Mouse (Mus musculus): ENCODE results near the gene Mcrs1. TPM values are rescaled to one million over a fixed set of nuclear protein-coding genes. Genes with fewer than 3 reads are reported as not detected.

The Mcrs1 gene
- polyA plus RNA-seq, 1 experiment: 99.1 TPM

DNA sequence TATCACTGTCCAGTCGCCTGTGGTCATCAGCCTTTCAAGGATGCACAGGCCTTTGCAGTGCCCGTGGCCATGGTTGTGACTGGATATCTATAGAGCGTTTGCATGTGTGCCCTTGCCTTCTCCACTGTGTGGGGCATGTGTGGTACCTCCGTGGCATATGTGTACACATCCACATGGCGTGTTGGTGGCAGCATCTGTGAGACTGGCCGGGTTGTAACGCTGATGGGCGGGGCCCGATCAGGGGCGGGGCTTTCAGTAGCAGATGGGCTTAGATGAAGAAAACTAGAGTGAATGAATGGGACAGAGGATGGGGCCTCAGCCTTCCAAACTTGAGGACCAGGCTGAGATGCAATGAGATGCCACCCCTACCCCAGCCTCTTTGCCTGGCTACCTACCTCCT, 19.8 kb downstream of the Mcrs1 start:
- Histone ChIP-seq H3K27me3 (ENCODE audit: control insufficient read depth, insufficient read depth, insufficient read length) (peaks cover 92% of the 10 kb centered on the region), H3ac (ENCODE audit: control insufficient read depth, insufficient read length) (no peak overlapping the region), H3K79me2 (ENCODE audit: control insufficient read depth, insufficient read depth) (no peaks in the 10 kb centered on the region), H3K36me3 (ENCODE audit: control insufficient read depth, insufficient read depth) (no peaks in the 10 kb centered on the region), H3K4me2 (ENCODE audit: low read depth) (no peak overlapping the region), H3K4me3 (no peak overlapping the region)
- TF ChIP-seq USF1 (IDR thresholded peaks at IDR 0.05; ENCODE audit: low read depth): no peak
- TF ChIP-seq CEBPB (IDR thresholded peaks at IDR 0.05; ENCODE audit: insufficient read depth, poor library complexity, severe bottlenecking): no peak
- no peak for TF ChIP-seq E2F4 (IDR thresholded peaks at IDR 0.05; ENCODE audit: insufficient read depth)
- no peak for TF ChIP-seq POLR2AphosphoS2 (IDR thresholded peaks at IDR 0.05; ENCODE audit: insufficient read length, low read depth)
- no peak for TF ChIP-seq TCF3 (IDR thresholded peaks at IDR 0.05; ENCODE audit: insufficient read length, low read depth)
- TF ChIP-seq TCF12 (IDR thresholded peaks at IDR 0.05; ENCODE audit: insufficient read depth, poor library complexity, severe bottlenecking): no peak
- no peak for TF ChIP-seq MYOG (IDR thresholded peaks at IDR 0.05; ENCODE audit: control insufficient read depth in 1 of 3, insufficient read depth in 1 of 3, insufficient read length in 2 of 3, low read depth in 2 of 3)

DNA sequence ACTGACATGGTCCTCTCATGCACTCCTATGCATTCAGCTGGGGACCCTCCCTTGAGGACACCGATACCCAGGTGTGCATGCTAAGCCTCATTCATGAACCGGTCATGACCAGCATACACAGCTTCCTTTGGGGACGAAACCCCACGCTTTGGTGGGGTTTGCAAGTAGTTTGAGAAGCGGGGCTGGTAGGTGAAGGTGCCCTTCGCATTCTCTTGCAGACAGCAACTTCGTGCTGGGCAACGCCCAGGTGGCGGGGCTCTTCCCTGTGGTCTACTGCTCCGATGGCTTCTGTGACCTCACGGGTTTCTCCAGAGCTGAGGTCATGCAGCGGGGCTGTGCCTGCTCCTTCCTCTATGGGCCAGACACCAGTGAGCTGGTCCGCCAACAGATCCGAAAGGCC, 25.7 kb downstream of the Mcrs1 start:
- Histone ChIP-seq H3K27me3 (ENCODE audit: control insufficient read depth, insufficient read depth, insufficient read length) (peaks cover 98% of the 10 kb centered on the region), H3K36me3 (ENCODE audit: control insufficient read depth, insufficient read depth) (no peaks in the 10 kb centered on the region), H3ac (ENCODE audit: control insufficient read depth, insufficient read length) (no peak overlapping the region), H3K79me2 (ENCODE audit: control insufficient read depth, insufficient read depth) (no peaks in the 10 kb centered on the region), H3K4me2 (ENCODE audit: low read depth) (no peak overlapping the region), H3K4me3 (no peak overlapping the region)
- TF ChIP-seq USF1 (IDR thresholded peaks at IDR 0.05; ENCODE audit: low read depth) (no peak), SRF (IDR thresholded peaks at IDR 0.05; ENCODE audit: control insufficient read depth, insufficient read length, low read depth) (no peak), MYOD1 (IDR thresholded peaks at IDR 0.05; ENCODE audit: control insufficient read depth in 1 of 3, insufficient read length in 2 of 3, low read depth in 2 of 3) (no peak), POLR2A (IDR thresholded peaks at IDR 0.05; ENCODE audit: insufficient read length, low read depth) (no peak), MAX (IDR thresholded peaks at IDR 0.05; ENCODE audit: low read depth) (no peak), POLR2AphosphoS2 (IDR thresholded peaks at IDR 0.05; ENCODE audit: insufficient read length, low read depth) (no peak), CEBPB (IDR thresholded peaks at IDR 0.05; ENCODE audit: insufficient read depth, poor library complexity, severe bottlenecking) (no peak)

DNA sequence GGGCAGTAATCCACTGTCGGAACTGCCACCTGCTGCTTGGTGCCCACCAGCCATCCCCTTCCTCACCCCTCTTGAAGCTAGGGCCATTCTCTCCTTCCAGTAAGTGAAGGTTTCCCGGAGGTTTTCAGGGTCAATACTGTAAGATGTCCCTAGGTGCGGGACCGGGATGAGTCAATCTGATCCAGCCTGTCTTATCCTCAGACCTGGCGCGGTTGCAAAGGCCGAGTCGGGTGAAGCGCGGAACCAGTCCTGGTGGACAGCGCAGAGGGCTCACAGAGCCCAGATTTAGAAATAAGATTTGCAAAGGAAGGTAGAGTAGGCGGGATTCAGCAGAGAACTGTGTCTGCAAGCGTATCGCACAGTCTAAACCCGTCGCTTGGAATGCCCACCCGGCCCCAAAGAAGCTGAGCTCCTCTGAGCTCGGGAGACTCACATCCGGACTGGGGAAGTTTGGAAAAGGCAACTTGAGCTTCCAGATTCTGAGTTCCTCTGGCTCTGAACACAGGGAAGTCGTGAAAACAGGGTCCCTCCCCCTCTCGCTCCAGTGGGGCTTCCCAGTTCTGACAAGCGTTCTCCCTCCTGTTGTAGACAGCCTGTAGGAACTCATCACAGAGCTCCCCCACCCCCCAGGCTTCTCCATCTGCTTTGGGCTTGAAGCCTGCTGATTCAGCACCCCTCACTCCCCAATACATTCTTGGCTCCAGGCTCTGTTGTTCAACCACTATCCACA, 26.5 kb downstream of the Mcrs1 start:
- Histone ChIP-seq H3K4me2 (ENCODE audit: low read depth) (peak overlapping the region; percentile 100), H3ac (ENCODE audit: control insufficient read depth, insufficient read length) (no peak overlapping the region), H3K4me3 (peak overlapping the region; percentile 32), H3K27me3 (ENCODE audit: control insufficient read depth, insufficient read depth, insufficient read length) (peaks cover 97% of the 10 kb centered on the region), H3K79me2 (ENCODE audit: control insufficient read depth, insufficient read depth) (no peaks in the 10 kb centered on the region), H3K36me3 (ENCODE audit: control insufficient read depth, insufficient read depth) (no peaks in the 10 kb centered on the region)
- TF ChIP-seq MAX (IDR thresholded peaks at IDR 0.05; ENCODE audit: low read depth) (no peak), TCF3 (IDR thresholded peaks at IDR 0.05; ENCODE audit: insufficient read length, low read depth) (no peak), MYOG (IDR thresholded peaks at IDR 0.05; ENCODE audit: control insufficient read depth in 1 of 3, insufficient read depth in 1 of 3, insufficient read length in 2 of 3, low read depth in 2 of 3) (no peak), MYOD1 (IDR thresholded peaks at IDR 0.05; ENCODE audit: control insufficient read depth in 1 of 3, insufficient read length in 2 of 3, low read depth in 2 of 3) (no peak), CEBPB (IDR thresholded peaks at IDR 0.05; ENCODE audit: insufficient read depth, poor library complexity, severe bottlenecking) (no peak), TCF12 (IDR thresholded peaks at IDR 0.05; ENCODE audit: insufficient read depth, poor library complexity, severe bottlenecking) (no peak), SRF (IDR thresholded peaks at IDR 0.05; ENCODE audit: control insufficient read depth, insufficient read length, low read depth) (no peak), POLR2A (IDR thresholded peaks at IDR 0.05; ENCODE audit: insufficient read length, low read depth) (no peak), REST (IDR thresholded peaks at IDR 0.05; ENCODE audit: insufficient read depth, insufficient read length) (no peak), POLR2AphosphoS2 (IDR thresholded peaks at IDR 0.05; ENCODE audit: insufficient read length, low read depth) (no peak), USF1 (IDR thresholded peaks at IDR 0.05; ENCODE audit: low read depth) (no peak), E2F4 (IDR thresholded peaks at IDR 0.05; ENCODE audit: insufficient read depth) (no peak)

DNA sequence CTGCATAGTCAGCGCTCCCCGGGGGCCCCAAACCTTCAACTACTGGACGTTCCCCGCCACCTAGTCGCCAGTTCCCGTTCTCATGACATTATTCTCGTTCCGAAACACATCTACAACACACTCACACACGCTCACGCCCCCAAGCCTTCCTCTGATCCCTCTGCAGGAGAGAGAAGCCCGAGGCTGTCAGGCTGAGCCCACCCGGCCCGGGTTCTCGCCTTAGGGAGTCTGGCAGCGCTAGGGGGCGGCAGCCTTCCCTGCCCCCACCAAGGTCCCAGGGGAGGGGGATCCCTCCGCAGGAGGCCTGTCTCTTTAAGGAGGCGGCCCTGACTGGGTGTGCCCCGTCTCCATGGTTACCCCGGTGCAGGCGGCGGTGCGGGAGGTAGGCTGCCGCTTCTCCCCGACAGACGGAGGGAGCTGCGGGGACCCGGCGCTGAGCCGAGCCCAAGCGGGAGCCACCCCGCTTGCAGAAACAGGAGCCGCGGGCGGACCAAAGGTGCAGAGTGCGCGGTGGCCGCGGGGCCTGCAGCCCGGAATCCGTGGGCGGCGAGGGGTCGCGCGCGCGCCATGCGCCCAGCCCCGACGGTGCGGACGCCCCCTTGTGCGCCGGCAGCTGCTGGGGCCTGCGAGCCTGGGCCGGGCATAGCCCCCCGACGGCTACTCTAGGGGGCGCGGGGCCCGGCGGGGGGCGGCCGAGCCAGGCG, 27.4 kb downstream of the Mcrs1 start, which contains the start of gene Kcnh3:
Kcnh3 (plus strand) TSS at position 654 of the 704 bp plus-strand sequence.
- H3K79me2 ChIP-seq (ENCODE audit: control insufficient read depth, insufficient read depth): no peaks in the 10 kb centered on the region
- TF ChIP-seq USF1 (IDR thresholded peaks at IDR 0.05; ENCODE audit: low read depth): no peak
- TF ChIP-seq MAX (IDR thresholded peaks at IDR 0.05; ENCODE audit: low read depth): no peak
- TF ChIP-seq MYOD1 (IDR thresholded peaks at IDR 0.05; ENCODE audit: control insufficient read depth in 1 of 3, insufficient read length in 2 of 3, low read depth in 2 of 3): no peak
- no peak for TF ChIP-seq REST (IDR thresholded peaks at IDR 0.05; ENCODE audit: insufficient read depth, insufficient read length)
- TF ChIP-seq E2F4 (IDR thresholded peaks at IDR 0.05; ENCODE audit: insufficient read depth): no peak
- TF ChIP-seq TCF12 (IDR thresholded peaks at IDR 0.05; ENCODE audit: insufficient read depth, poor library complexity, severe bottlenecking): no peak
- no peak for TF ChIP-seq SRF (IDR thresholded peaks at IDR 0.05; ENCODE audit: control insufficient read depth, insufficient read length, low read depth)
- no peak for TF ChIP-seq CEBPB (IDR thresholded peaks at IDR 0.05; ENCODE audit: insufficient read depth, poor library complexity, severe bottlenecking)
- no peak for TF ChIP-seq MYOG (IDR thresholded peaks at IDR 0.05; ENCODE audit: control insufficient read depth in 1 of 3, insufficient read depth in 1 of 3, insufficient read length in 2 of 3, low read depth in 2 of 3)
- no peak for TF ChIP-seq POLR2AphosphoS2 (IDR thresholded peaks at IDR 0.05; ENCODE audit: insufficient read length, low read depth)
- no peak for TF ChIP-seq POLR2A (IDR thresholded peaks at IDR 0.05; ENCODE audit: insufficient read length, low read depth)
- no peak for TF ChIP-seq TCF3 (IDR thresholded peaks at IDR 0.05; ENCODE audit: insufficient read length, low read depth)
- peak within 1 kb of the TSS; percentile 32 for H3K4me3 ChIP-seq
- H3K4me2 ChIP-seq (ENCODE audit: low read depth): peak within 1 kb of the TSS; percentile 100
- H3K27me3 ChIP-seq (ENCODE audit: control insufficient read depth, insufficient read depth, insufficient read length): peaks cover 97% of the 10 kb centered on the region
- no peaks in the 10 kb centered on the region for H3K36me3 ChIP-seq (ENCODE audit: control insufficient read depth, insufficient read depth)
- H3ac ChIP-seq (ENCODE audit: control insufficient read depth, insufficient read length): no peak within 1 kb of the TSS
